Mouse (Mus musculus): ENCODE results near the gene Ssh3.

Gene Ssh3

GRCm38 (mm10) chr19:4217855-4218254 is 51.1 kb downstream of the Ssh3 start:
- no peak for DNase-seq (ENCODE audit: extremely low read depth, low read depth)

GRCm38 (mm10) chr19:4217140-4217539 is 51.8 kb downstream of the Ssh3 start:
- DNase-seq (ENCODE audit: extremely low read depth, low read depth), result no peak

DNA sequence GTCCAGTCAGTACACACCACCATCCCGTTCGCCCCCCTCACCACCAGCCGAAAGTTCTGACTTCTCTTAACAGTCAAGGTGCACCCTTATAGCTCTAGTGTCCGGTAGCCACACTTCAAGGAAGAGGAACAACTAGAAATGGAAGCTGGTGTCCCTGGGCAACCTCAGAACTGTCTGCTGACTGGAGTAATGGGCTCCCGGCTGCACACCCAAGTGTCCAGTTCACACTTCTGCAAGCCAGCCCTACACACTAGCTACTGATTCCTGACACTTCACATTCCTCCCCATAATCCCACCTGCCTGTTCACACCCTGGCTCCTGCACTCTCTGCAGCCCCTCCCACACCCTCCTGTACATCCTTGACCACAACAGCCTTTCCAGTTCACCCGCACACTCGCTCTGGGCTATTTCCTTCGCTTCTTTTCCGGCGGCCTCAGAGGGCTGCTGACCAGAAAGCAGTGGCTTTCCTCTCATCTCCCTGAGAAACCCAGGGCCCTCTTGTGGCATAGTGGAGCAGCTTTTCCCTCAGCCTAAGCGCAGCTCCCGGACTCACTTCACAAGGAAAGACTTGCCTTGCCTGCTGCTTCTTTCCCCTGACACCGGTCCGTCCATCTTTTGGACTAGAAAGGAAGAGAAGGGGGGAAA is 52.8 kb downstream of the Ssh3 start:
- DNase-seq (ENCODE audit: extremely low read depth, low read depth), result no peak

GRCm38 (mm10) chr19:4215451-4215840 is 53.5 kb downstream of the Ssh3 start:
- no peak for DNase-seq (ENCODE audit: extremely low read depth, low read depth)

GRCm38 (mm10) chr19:4214771-4215450 is 54.1 kb downstream of the Ssh3 start:
- DNase-seq (ENCODE audit: extremely low read depth, low read depth), result no peak

GRCm38 (mm10) chr19:4214071-4214770 is 54.8 kb downstream of the Ssh3 start, which contains the start of the genes Clcf1 and AC109138.7:
Gene Clcf1, plus strand, starts transcription at chr19:4214238.
Gene AC109138.7, plus strand, starts transcription at chr19:4214357.
- no peak for DNase-seq (ENCODE audit: extremely low read depth, low read depth)

DNA sequence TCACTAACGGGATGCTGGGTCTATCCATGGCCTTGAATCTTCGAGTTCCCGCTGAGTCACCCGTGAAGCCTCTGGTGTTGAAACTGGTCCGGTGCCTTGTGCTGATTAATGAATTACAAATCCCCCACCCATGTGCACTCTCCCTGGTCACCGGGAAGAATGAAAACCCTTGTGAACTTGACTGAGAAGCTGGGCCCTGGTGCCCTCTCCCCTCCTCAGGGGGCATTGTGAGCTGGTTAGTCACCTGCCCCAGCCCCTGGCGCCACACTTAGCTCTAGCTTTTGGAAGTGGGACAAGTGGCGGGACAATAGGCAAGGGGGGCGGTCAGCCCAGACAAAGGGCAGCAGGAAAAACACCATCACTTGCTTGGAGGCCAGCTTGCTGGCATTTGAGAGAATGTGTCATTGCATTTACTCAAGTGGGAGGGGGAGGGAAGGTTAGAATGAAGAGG is 55.4 kb downstream of the Ssh3 start:
- DNase-seq (ENCODE audit: extremely low read depth, low read depth), result no peak

DNA sequence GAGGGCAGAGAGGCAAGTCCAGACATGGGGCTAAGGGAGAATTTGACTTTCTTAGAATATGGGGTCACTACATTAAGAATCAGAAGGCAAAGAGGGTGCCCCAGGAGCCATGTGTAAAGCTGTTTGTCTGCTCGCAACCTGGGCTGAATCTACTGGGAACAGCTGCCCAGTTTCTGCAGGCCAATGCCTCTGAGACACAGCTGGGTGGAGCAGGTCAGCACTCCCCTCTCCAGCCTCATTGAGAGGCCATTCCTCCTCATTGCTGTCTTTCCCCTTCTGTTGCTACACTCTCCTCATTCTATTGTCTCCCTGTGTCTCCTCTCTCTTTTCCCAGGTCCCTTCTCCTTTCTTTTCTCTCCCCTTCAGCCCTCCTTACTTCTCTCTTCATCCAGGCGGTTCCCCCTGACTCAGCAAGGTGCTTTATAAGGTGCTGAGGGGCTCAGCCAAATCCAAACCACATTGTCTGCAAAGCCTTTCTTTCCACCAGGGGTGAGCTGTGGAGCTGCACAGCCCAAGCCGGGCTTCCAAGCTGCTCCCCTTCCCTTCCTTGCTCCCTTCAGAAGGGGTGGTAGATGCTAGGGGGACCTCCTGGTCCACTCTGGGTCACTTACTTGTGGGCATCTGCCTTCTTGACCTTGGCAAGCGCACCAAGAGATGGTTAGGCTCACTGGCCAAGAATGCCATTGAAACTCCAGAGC is 56.9 kb downstream of the Ssh3 start:
- no peak for DNase-seq (ENCODE audit: extremely low read depth, low read depth)
